Mouse (Mus musculus) left cerebral cortex, adult 11 months (tissue): ENCODE results near the gene Spns2.

Source experiments
- DNase-seq: peaks from one replicate; pipeline ENCODE4 v3.0.0; 2022; ENCODE audit warnings: low spot score

Spns2 gene

DNA sequence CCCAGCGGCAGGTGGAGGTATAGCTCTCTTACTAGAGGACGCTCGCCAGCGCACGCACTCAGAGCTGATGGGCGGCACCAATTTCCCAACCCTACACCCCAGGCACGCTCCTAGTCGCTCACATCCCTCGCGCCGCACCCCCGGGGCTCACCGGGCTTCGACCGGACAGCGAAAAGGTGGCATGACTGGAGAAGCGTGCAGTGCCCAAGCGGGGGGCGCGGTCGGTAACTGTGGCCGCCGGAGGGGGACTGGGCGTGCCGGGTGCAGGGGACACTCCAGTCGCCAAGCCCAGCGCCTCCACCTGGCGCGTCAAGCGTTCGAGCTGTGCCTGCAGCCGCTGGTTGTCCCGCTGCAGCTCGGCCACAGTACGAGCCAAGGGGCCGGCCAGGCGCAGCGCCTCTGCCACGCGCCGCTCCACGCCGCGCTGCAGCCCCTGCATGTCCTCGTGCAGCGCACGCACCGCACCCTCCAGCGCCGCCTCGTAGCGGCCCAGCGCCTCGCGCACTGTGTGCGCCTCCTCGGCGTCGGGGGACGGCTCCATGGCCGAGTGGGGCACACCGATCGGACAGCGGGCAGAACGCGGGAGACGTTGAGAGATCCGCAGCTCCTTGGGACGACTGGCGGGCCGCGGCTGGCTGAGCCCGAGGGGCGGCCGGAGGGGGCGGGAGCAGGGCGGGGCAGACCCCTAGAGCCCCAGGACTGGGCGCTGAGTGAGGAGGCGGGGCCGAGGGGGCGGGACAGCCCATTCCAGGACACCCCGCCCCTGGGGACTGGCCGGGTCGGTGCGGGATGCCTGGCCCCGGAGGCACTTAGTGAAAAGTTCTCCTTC lies 78.4 kb downstream of the Spns2 start, which contains the start of gene Smtnl2:
Smtnl2 (minus strand) TSS at position 621 of the 829 bp plus-strand sequence.
- DNase-seq, result no peak

DNA sequence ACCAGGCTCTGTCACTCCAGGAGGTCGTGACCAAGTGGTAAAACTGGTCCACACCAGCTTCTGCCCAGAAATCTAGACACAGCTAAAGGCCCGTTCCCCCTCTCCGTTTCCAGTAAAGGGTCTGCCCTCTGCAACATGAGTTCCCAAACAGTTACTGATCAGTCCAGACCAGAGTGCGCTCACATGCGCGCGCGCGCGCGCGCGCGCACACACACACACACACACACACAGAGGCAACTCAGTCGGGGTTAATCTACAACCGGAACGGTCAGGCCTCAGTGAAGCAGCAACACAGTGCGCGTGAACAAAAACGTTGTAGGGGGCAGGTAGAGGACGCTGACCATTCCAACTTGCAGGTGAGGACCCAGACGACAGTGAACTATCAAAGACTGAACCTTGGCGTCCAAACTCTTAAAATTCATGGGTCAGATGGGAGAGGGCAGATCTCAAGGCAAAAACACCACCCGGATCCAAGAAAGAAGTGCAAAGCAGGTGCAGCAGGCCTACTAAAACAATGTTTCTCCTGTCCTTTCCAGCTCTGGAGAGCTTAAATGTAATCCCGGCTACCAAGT lies 79.1 kb downstream of the Spns2 start:
- DNase-seq, result no peak

DNA sequence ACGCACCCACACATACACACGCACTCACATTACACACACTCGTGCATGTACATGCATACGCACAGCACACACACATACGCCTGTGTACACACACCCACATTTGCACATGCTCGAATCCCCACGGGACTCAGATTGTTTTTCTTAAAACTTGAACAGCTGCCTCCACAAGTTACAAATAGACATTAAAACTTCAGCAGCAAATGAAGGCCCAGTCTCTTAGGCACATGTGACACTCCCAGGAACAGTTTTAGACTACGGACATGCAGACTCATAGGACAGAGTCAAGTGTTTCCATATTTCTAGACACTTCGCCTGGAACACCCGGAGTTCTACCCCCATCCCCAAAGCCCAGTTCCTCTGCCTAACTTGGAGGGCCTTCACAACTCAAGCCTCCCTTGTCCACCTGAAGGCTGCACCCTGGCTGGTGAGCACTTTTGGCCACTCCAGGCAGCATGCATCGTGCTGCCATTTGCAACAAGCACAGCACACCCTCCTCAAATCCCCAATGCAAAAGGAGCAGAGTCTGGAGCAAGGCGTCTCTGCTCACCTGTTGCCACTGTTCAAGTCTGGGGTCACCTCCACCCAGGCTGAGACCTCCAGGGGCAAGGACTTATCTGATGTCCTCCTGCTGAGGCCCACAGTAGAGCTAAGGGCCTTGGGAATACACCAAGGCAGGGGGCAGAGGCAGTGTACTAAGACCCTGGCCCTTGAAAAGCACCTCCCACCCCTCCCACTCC lies 79.9 kb downstream of the Spns2 start:
- no peak for DNase-seq

GRCm38 (mm10) chr11:72408451-72409170 lies 81.1 kb downstream of the Spns2 start:
- no peak for DNase-seq

- no peak for DNase-seq
These were observed 82.1 kb downstream of the Spns2 start for GRCm38 (mm10) chr11:72407574-72407973.

GRCm38 (mm10) chr11:72407081-72407480 lies 82.6 kb downstream of the Spns2 start:
- no peak for DNase-seq

DNA sequence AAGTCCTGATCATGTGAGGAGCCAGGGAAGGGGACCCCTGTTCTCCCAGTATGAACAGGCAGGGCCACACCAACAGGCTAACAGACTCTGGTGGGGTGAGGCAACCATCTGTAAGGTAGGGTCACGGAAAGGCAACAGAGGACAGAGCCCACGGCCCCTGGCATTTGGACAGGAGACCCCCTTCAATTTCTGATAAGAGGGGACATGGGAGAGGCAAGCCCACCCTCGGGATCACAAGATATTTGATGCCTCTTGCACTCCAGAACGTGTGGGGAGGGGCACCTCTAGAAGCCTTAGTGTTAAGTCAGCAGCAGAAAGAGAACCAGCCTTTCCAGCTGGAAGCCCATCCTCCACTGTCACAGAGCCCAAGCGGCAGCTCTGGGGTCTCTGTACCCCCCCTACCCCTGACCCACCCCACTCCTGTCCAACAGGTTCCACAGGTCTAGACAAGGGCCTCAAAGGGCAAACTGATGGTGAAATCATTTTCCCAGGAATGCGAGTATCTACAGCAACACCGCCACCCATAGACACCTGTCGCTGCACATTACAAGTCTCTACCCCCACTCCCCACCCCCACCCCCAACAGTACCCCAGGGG lies 83.5 kb downstream of the Spns2 start:
- no peak for DNase-seq

- DNase-seq, result no peak
These were observed 84.2 kb downstream of the Spns2 start for GRCm38 (mm10) chr11:72405532-72405931.

DNA sequence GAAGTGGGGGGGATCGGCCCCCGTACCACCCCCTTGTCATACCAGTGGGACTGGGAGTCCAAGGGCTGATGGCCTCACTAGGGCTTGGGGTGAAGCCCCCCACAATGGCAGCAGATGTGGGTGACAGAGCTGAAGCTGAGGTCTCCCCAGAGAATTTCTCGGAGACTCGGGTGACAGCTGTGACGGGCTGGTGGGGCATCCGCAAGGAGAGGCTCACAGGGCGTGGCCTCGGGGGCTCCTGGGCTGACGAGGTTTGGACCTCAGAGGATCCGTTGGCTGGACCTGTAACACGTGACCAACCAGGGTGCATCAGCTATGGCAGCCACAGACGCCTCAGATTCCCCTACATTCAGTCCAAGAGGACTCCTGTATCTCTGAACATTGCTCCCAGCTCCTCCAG lies 86.7 kb downstream of the Spns2 start:
- no peak for DNase-seq

GRCm38 (mm10) chr11:72402017-72402416 lies 87.7 kb downstream of the Spns2 start:
- DNase-seq, result no peak
